10 mouse cellular contexts compared by ENCODE assay signal in the genomic region with DNA sequence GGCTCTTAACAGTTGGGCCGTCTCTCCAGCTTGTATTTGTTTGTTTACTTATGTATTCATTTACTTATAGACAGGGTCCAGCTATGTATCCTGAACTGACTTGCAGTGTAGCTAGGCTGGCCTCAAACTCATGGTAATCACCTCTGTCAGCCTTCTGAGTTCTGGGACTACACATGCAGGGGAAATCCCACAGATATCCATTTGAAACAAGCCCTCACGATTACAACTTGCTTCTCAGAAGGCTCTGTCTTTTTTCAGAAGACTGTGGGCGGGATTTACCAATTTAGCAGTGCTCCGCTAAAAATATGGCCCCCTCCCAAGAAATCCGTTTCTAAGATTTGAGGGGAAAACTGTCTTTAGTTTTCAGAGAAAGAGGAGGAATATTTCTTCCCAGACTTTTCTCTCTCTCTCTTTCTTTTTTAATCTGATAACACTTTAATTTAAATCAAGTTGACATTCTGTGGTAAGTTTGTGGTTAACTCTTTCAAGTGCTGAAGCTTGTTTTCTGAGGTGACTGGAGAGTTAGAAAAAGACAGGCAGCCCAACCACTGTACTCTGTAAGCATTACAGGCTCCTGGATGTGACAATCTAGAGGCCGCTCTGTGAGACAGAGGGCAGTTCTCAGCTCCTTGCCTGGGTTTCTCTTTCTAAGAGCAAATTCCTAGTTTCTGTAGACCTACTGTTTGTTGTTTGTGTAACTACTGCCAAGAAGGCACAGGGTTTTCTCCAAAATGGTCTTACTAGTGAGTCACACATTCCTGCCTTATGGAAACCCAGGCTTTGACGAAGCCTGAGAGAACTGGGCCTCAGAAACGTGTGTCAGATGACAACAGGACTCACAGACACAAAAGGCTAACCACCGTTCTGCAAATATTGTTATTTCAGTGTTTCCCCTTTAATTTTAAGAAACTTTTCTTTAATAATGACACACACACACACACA. TPM values are rescaled to one million over a fixed set of nuclear protein-coding genes. Genes with fewer than 3 reads are reported as not detected.
DNase-seq lines count a peak whose midpoint lies in the region; ATAC-seq lines count a peak whose summit lies in the region.
"Had no signal": no experiment of that assay in that cellular context is flagged by ENCODE, and none has a peak within 500 bp of the region (broad histone marks: within the 10 kb centered on the region; RNA-seq: fewer than 3 reads in every experiment).

No protein-coding gene starts in this region.

- DNase-seq in frontal cortex, postnatal 14 days (ENCODE audit: low spot score in 2 of 2): no peak
- peak; percentile 32 for DNase-seq in thymus, postnatal 14 days
- DNase-seq in thymus, postnatal 36 days: no peak
- DNase-seq in telencephalon, adult 2 months (ENCODE audit: low read depth, low spot score): peak; percentile 71
- no peak for DNase-seq in cerebellum, adult 11 months
- DNase-seq in kidney, postnatal 14 days: no peak

- peak; percentile 88 for ATAC-seq in frontal cortex, adult (ENCODE audit: low TSS enrichment)
- peak; percentile 56 to 58; a peak in 3 of 4 replicates for ATAC-seq in hematopoietic stem cell, adult 5-6 weeks (replicated peaks in 1 of 2; ENCODE audit: insufficient read depth in 1 of 2, low FRiP score in 2 of 2, low TSS enrichment in 1 of 2, low read depth in 1 of 2, poor library complexity in 2 of 2, severe bottlenecking in 2 of 2)
- ATAC-seq: forebrain, embryonic 14.5 days had no signal

RNA-seq across cellular contexts. Expression of a gene that starts 12.7 kb away (rescaled TPM):
- total RNA-seq in hematopoietic stem cell, adult 5-6 weeks (2017): 5.3 TPM in 1 of 2 replicates, not detected in the other

RNA-seq across cellular contexts. Expression of a gene that starts 29.2 kb away (rescaled TPM):
- total RNA-seq in hematopoietic stem cell, adult 5-6 weeks (2017): not detected in 2 replicates
- total RNA-seq: layer of hippocampus, postnatal 25 days had no signal

RNA-seq across cellular contexts. Expression of a gene that starts 49.8 kb away (rescaled TPM):
- 21.8 and 22.4 TPM in 2 replicates for total RNA-seq in hematopoietic stem cell, adult 5-6 weeks (2017)

RNA-seq across cellular contexts. Expression of a gene that starts 51.3 kb away (rescaled TPM):
- total RNA-seq in hematopoietic stem cell, adult 5-6 weeks (2017): 178 and 218 TPM in 2 replicates

Comparison
In these comparisons a context has a peak if more than half of its experiments do, and no peak if none do; other contexts are left out.
1. DNase-seq: peak in thymus, postnatal 14 days (single experiment) and telencephalon, adult 2 months (single experiment); none in frontal cortex, postnatal 14 days (0 of 2), thymus, postnatal 36 days (0 of 2), cerebellum, adult 11 months (single experiment) and kidney, postnatal 14 days (single experiment).